Mouse (Mus musculus) CH12.LX (cell line): ENCODE data around the gene Icos.

Experiments
- CTCF ChIP-seq, 2 experiments: IDR thresholded peaks in 1 of 2; conservative IDR thresholded peaks in 1 of 2; 2 replicates each; pipeline ENCODE4 v1.5.1; 2011 to 2012; ENCODE audit warnings: low read depth in 2 of 2, low read length in 2 of 2, improper control_type of control experiment in 1 of 2, inconsistent platforms in 1 of 2, mild to moderate bottlenecking in 1 of 2, moderate library complexity in 1 of 2
- POLR2A ChIP-seq: IDR thresholded peaks from 2 replicates; pipeline ENCODE4 v1.6.1; 2011; ENCODE audit warnings: low read depth, mild to moderate bottlenecking, improper control_type of control experiment, low read length
- SIN3A ChIP-seq: IDR thresholded peaks from 2 replicates; pipeline ENCODE4 v1.6.1; 2012; ENCODE audit warnings: low read length, improper control_type of control experiment, inconsistent platforms
- ZC3H11A ChIP-seq: IDR thresholded peaks from 2 replicates; pipeline ENCODE4 v1.6.1; 2012; ENCODE audit warnings: low read depth, mild to moderate bottlenecking, inconsistent platforms, low read length, improper control_type of control experiment

DNA sequence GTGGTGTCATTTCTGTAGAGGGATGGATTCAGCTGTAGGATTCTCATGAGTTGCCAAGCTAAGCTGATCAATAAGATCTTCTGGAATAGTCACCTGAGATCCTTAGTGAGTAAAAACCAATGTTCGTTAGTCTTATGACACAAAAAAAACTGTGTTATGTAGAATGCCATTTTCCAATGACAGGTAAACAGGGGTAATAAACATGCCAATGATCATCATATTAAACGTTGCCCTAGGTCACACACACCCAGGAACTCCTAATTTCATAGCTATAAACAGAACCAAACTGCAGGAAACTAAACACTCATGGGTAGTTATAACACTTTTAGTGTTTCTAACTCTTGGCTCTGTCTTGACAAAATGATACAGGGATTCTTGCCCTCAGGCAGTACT, 2.1 kb downstream of the Icos start:
- TF ChIP-seq ZC3H11A (no peak), POLR2A (no peak), SIN3A (no peak), CTCF (conservative IDR thresholded peaks at IDR 0.05 in 1 of 2, IDR thresholded peaks at IDR 0.05 in 1 of 2; ENCODE audit: low read depth in 2 of 2, low read length in 2 of 2) (no peak)
